Mouse (Mus musculus): ENCODE data around the gene Dpep2nb.

DNA sequence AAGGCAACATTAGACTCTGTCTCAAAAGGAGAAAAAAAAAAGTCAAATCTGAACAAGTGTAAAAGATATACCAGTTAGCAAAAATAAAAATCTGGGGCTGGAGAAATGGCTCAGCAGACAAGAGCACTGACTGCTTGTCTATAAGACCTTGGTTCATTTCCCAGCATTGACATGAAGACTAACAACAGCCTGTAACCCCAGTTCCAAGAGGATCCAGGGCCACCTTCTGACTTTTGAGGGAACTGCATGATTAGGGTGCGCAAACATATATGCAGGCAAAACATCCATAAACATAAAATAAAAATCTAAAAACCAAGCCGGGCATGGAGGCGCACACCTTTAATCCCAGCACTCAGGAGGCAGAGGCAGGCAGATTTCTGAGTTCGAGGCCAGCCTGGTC lies 638 bp upstream of the Dpep2nb start:
- TF ChIP-seq POLR2A (IDR thresholded peaks at IDR 0.05; ENCODE audit: borderline replicate concordance, insufficient read depth, low read length) (no peak), CTCF (IDR thresholded peaks at IDR 0.05; ENCODE audit: borderline replicate concordance, insufficient read depth, low read depth, low read length) (peak; percentile 14; the same call in 1 of the 2 replicates)

Measured in cerebellum, adult 2 months (tissue).